Mouse (Mus musculus): Measurements from ENCODE around the gene Mut. TPM values are rescaled to one million over a fixed set of nuclear protein-coding genes. Genes with fewer than 3 reads are reported as not detected.
A peak's percentile ranks its signal among the peaks of the same experiment; 100 is the strongest.

Gene Mut
- total RNA-seq (2021): 100 to 1,000 TPM; 104 to 118 TPM
- long read RNA-seq, experiment 1, transcript Mut-201 (13 exons, 3,674 nt): major isoform, 107 of 123 reads
- long read RNA-seq, experiment 1, partial matches to known transcripts: 8 of 123 reads
- long read RNA-seq, experiment 1, other reads (novel, unspliced or antisense): 8 of 123 reads
- long read RNA-seq, experiment 2, transcript Mut-201 (13 exons, 3,674 nt): major isoform, 79 of 84 reads
- long read RNA-seq, experiment 2, partial matches to known transcripts: 4 of 84 reads
- long read RNA-seq, experiment 2, other reads (novel, unspliced or antisense): 1 of 84 reads

- intact Hi-C loops (cut with DNase I): no loop called here
- peak; percentile 96 to 99 for DNase-seq
Measured at GRCm38 (mm10) chr17:40934420-40935231, at the start of gene Mut, which contains the start of gene Cenpq. TSS of gene Mut (plus strand) at chr17:40934685. TSS of gene Cenpq (minus strand) at chr17:40935047.

- intact Hi-C loops (cut with DNase I): no loop called here
- DNase-seq: no peak
Measured at GRCm38 (mm10) chr17:40885155-40885554, 49.3 kb upstream of the Mut start.

- DNase-seq: no peak
- intact Hi-C loops (cut with DNase I): no loop called here
Measured at GRCm38 (mm10) chr17:40887849-40888536, 46.5 kb upstream of the Mut start.

GRCm38 (mm10) chr17:40896863-40897262, 37.6 kb upstream of the Mut start:
- intact Hi-C loops (cut with DNase I): loop anchor here (2.0 to 10.0 kb wide), 2 partner anchors 72 to 742 kb away; no protein-coding TSS in a partner anchor

GRCm38 (mm10) chr17:40899783-40900363, 34.6 kb upstream of the Mut start:
- intact Hi-C loops (cut with DNase I): loop anchor here (2.0 to 10.0 kb wide), 2 partner anchors 63 to 745 kb away; no protein-coding TSS in a partner anchor
- no peak for DNase-seq

More at GRCm38 (mm10) chr17:40896863-40897262, 37.6 kb upstream of the Mut start:
- DNase-seq: no peak

GRCm38 (mm10) chr17:40903345-40903744, 31.1 kb upstream of the Mut start:
- intact Hi-C loops (cut with DNase I): no loop called here
- DNase-seq: no peak

GRCm38 (mm10) chr17:40904056-40904597, 30.4 kb upstream of the Mut start:
- no peak for DNase-seq
- intact Hi-C loops (cut with DNase I): no loop called here

- intact Hi-C loops (cut with DNase I): no loop called here
- no peak for DNase-seq
Measured at GRCm38 (mm10) chr17:40904721-40905154, 29.7 kb upstream of the Mut start.

GRCm38 (mm10) chr17:40914250-40914649, 20.2 kb upstream of the Mut start, which contains the start of gene Glyatl3:
TSS of gene Glyatl3 (minus strand) at chr17:40914350.
- no peak for DNase-seq
- intact Hi-C loops (cut with DNase I): no loop called here

- intact Hi-C loops (cut with DNase I): no loop called here
- DNase-seq: no peak
Measured at GRCm38 (mm10) chr17:40915499-40915898, 19.0 kb upstream of the Mut start.

GRCm38 (mm10) chr17:40933985-40934384, 500 bp upstream of the Mut start:
- intact Hi-C loops (cut with DNase I): no loop called here
- no peak for DNase-seq

- DNase-seq: no peak
- intact Hi-C loops (cut with DNase I): no loop called here
Measured at GRCm38 (mm10) chr17:40948518-40948917, 14.0 kb downstream of the Mut start.

GRCm38 (mm10) chr17:40977914-40978313, 43.4 kb downstream of the Mut start:
- intact Hi-C loops (cut with DNase I): loop anchor here (10.0 kb wide), 1 partner anchor 1627 kb away; no protein-coding TSS in a partner anchor
- DNase-seq: no peak

- no peak for DNase-seq
- intact Hi-C loops (cut with DNase I): no loop called here
Measured at GRCm38 (mm10) chr17:40992102-40992501, 57.6 kb downstream of the Mut start.

Other genes starting within 250 kb of the Mut start
- gene Esp1, start 207.6 kb upstream of the Mut start, total RNA-seq (2021): not detected
- not detected for gene Crisp2, start 127.7 kb upstream of the Mut start, total RNA-seq (2021)
- under 1 TPM; 0.26 to 0.32 TPM for gene Rhag, start 123.6 kb upstream of the Mut start, total RNA-seq (2021)
- under 1 TPM; 0.57 to 0.59 TPM for gene 9130008F23Rik, start 54.1 kb upstream of the Mut start, total RNA-seq (2021)
- not detected for gene Glyatl3, start 20.3 kb upstream of the Mut start, total RNA-seq (2021)
- 1 to 10 TPM; 5.8 to 6.0 TPM for gene Cenpq, start 362 bp downstream of the Mut start, total RNA-seq (2021)

Measured in heart, postnatal 14 days (tissue).